Mouse (Mus musculus) olfactory bulb, adult 2 months (tissue): ENCODE data around the gene Arl6ip5.

Experiments
- CTCF ChIP-seq: fragments of 200-500 bp; IDR thresholded peaks from 2 replicates; pipeline ENCODE4 v1.5.1; 2012; ENCODE audit warnings: low read depth, mild to moderate bottlenecking, low read length, moderate library complexity; ENCODE audit not compliant: insufficient read depth
- POLR2A ChIP-seq: fragments of 200-500 bp; IDR thresholded peaks from 2 replicates; pipeline ENCODE4 v1.6.1; 2012; ENCODE audit warnings: mild to moderate bottlenecking, low read depth, low read length, moderate library complexity; ENCODE audit not compliant: insufficient read depth

DNA sequence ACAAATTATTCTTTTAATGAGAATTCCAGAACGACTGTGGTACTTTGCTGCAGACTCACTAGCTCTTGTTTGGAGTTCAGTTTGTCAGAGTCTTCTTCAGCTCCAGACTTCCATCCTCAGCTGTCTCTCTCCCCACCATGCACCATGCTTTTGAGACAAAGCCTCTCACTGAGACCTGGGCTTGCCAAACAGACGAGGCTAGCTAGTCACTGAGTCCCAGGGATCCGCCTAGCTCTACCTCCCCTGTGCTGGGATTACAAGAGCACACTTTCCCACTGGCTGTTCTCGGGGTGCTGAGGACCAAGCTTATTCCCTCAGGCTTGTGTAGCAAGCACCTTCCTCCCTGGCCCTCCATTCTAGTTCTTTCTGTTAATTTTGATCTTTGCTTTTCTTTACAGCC lies 13.1 kb downstream of the Arl6ip5 start:
- TF ChIP-seq CTCF (no peak), POLR2A (no peak)
